Mouse (Mus musculus): ENCODE results near the gene Itih3. TPM values are rescaled to one million over a fixed set of nuclear protein-coding genes. Genes with fewer than 3 reads are reported as not detected.

Gene Itih3
- polyA plus RNA-seq, 1 experiment from 2014 or later: 0.39 TPM

- 80% methylated on average over 9 of the region's 9 CpGs for WGBS
- no peak for DNase-seq (ENCODE audit: low spot score)
- H3K4me3 ChIP-seq (ENCODE audit: low read depth, low read length): no peak overlapping the region
- no peak overlapping the region for H3K4me2 ChIP-seq (ENCODE audit: low read depth, low read length)
- H3K27me3 ChIP-seq (replicated peaks; ENCODE audit: control insufficient read depth, insufficient read depth, low read length): no peaks in the 10 kb centered on the region
- peaks cover 47% of the 10 kb centered on the region for H3K36me3 ChIP-seq (ENCODE audit: control insufficient read depth, insufficient read depth, low read length)
- no peak for ATAC-seq (ENCODE audit: low read depth)
- no peak overlapping the region for H3K27ac ChIP-seq (replicated peaks; ENCODE audit: low read depth, low read length)
- H3K9ac ChIP-seq (ENCODE audit: low read depth, low read length): no peak overlapping the region
- no peaks in the 10 kb centered on the region for H3K4me1 ChIP-seq (ENCODE audit: control insufficient read depth, insufficient read depth, low read length)
- no peaks in the 10 kb centered on the region for H3K9me3 ChIP-seq (ENCODE audit: control insufficient read depth, low read length)
These were observed 47.6 kb downstream of the Itih3 start for GRCm38 (mm10) chr14:30875955-30876354.

- H3K27me3 ChIP-seq (replicated peaks; ENCODE audit: control insufficient read depth, insufficient read depth, low read length): no peaks in the 10 kb centered on the region
- ATAC-seq (ENCODE audit: low read depth): no peak
- no peak overlapping the region for H3K4me2 ChIP-seq (ENCODE audit: low read depth, low read length)
- H3K4me1 ChIP-seq (ENCODE audit: control insufficient read depth, insufficient read depth, low read length): no peaks in the 10 kb centered on the region
- peaks cover 47% of the 10 kb centered on the region for H3K36me3 ChIP-seq (ENCODE audit: control insufficient read depth, insufficient read depth, low read length)
- no peak overlapping the region for H3K4me3 ChIP-seq (ENCODE audit: low read depth, low read length)
- no peaks in the 10 kb centered on the region for H3K9me3 ChIP-seq (ENCODE audit: control insufficient read depth, low read length)
- H3K27ac ChIP-seq (replicated peaks; ENCODE audit: low read depth, low read length): no peak overlapping the region
- DNase-seq (ENCODE audit: low spot score): peak; percentile 10
- no peak overlapping the region for H3K9ac ChIP-seq (ENCODE audit: low read depth, low read length)
- WGBS: 78% methylated on average over 12 of the region's 12 CpGs
These were observed 48.3 kb downstream of the Itih3 start for GRCm38 (mm10) chr14:30875130-30875865.

GRCm38 (mm10) chr14:30874095-30874700, 49.4 kb downstream of the Itih3 start:
- no peaks in the 10 kb centered on the region for H3K27me3 ChIP-seq (replicated peaks; ENCODE audit: control insufficient read depth, insufficient read depth, low read length)
- peaks cover 7% of the 10 kb centered on the region; the same call in 1 of the 2 replicates for H3K4me1 ChIP-seq (ENCODE audit: control insufficient read depth, insufficient read depth, low read length)
- no peak overlapping the region for H3K9ac ChIP-seq (ENCODE audit: low read depth, low read length)
- DNase-seq (ENCODE audit: low spot score): no peak
- WGBS: 84% methylated on average over 17 of the region's 18 CpGs
- ATAC-seq (ENCODE audit: low read depth): no peak
- H3K4me2 ChIP-seq (ENCODE audit: low read depth, low read length): no peak overlapping the region
- H3K36me3 ChIP-seq (ENCODE audit: control insufficient read depth, insufficient read depth, low read length): peaks cover 47% of the 10 kb centered on the region
- H3K27ac ChIP-seq (replicated peaks; ENCODE audit: low read depth, low read length): no peak overlapping the region
- no peaks in the 10 kb centered on the region for H3K9me3 ChIP-seq (ENCODE audit: control insufficient read depth, low read length)
- H3K4me3 ChIP-seq (ENCODE audit: low read depth, low read length): no peak overlapping the region

- peak; percentile 47 for DNase-seq (ENCODE audit: low spot score)
- peaks cover 7% of the 10 kb centered on the region; the same call in 1 of the 2 replicates for H3K4me1 ChIP-seq (ENCODE audit: control insufficient read depth, insufficient read depth, low read length)
- 71% methylated on average over 25 of the region's 25 CpGs for WGBS
- H3K4me3 ChIP-seq (ENCODE audit: low read depth, low read length): no peak overlapping the region
- H3K27me3 ChIP-seq (replicated peaks; ENCODE audit: control insufficient read depth, insufficient read depth, low read length): no peaks in the 10 kb centered on the region
- no peak for ATAC-seq (ENCODE audit: low read depth)
- H3K9me3 ChIP-seq (ENCODE audit: control insufficient read depth, low read length): no peaks in the 10 kb centered on the region
- H3K27ac ChIP-seq (replicated peaks; ENCODE audit: low read depth, low read length): peak overlapping the region; percentile 76
- H3K36me3 ChIP-seq (ENCODE audit: control insufficient read depth, insufficient read depth, low read length): peaks cover 43% of the 10 kb centered on the region
- no peak overlapping the region for H3K4me2 ChIP-seq (ENCODE audit: low read depth, low read length)
- H3K9ac ChIP-seq (ENCODE audit: low read depth, low read length): no peak overlapping the region
These were observed 53.1 kb downstream of the Itih3 start for GRCm38 (mm10) chr14:30870206-30871147.

- DNase-seq (ENCODE audit: low spot score) (no peak), ATAC-seq (ENCODE audit: low read depth) (no peak)
- peaks cover 7% of the 10 kb centered on the region; the same call in 1 of the 2 replicates for H3K4me1 ChIP-seq (ENCODE audit: control insufficient read depth, insufficient read depth, low read length)
- H3K27me3 ChIP-seq (replicated peaks; ENCODE audit: control insufficient read depth, insufficient read depth, low read length): no peaks in the 10 kb centered on the region
- H3K27ac ChIP-seq (replicated peaks; ENCODE audit: low read depth, low read length): peak overlapping the region; percentile 76; the same call in 1 of the 2 replicates
- no peaks in the 10 kb centered on the region for H3K9me3 ChIP-seq (ENCODE audit: control insufficient read depth, low read length)
- WGBS: 73% methylated on average over 8 of the region's 8 CpGs
- no peak overlapping the region for H3K4me3 ChIP-seq (ENCODE audit: low read depth, low read length)
- peaks cover 43% of the 10 kb centered on the region for H3K36me3 ChIP-seq (ENCODE audit: control insufficient read depth, insufficient read depth, low read length)
- H3K4me2 ChIP-seq (ENCODE audit: low read depth, low read length): no peak overlapping the region
- no peak overlapping the region for H3K9ac ChIP-seq (ENCODE audit: low read depth, low read length)
These were observed 54.2 kb downstream of the Itih3 start for GRCm38 (mm10) chr14:30869391-30869801.

GRCm38 (mm10) chr14:30868826-30869225, 54.7 kb downstream of the Itih3 start:
- peaks cover 37% of the 10 kb centered on the region for H3K36me3 ChIP-seq (ENCODE audit: control insufficient read depth, insufficient read depth, low read length)
- no peak for ATAC-seq (ENCODE audit: low read depth)
- no peaks in the 10 kb centered on the region for H3K9me3 ChIP-seq (ENCODE audit: control insufficient read depth, low read length)
- H3K4me2 ChIP-seq (ENCODE audit: low read depth, low read length): no peak overlapping the region
- no peak overlapping the region for H3K27ac ChIP-seq (replicated peaks; ENCODE audit: low read depth, low read length)
- DNase-seq (ENCODE audit: low spot score): no peak
- no peaks in the 10 kb centered on the region for H3K27me3 ChIP-seq (replicated peaks; ENCODE audit: control insufficient read depth, insufficient read depth, low read length)
- H3K4me1 ChIP-seq (ENCODE audit: control insufficient read depth, insufficient read depth, low read length): peaks cover 7% of the 10 kb centered on the region; the same call in 1 of the 2 replicates
- 90% methylated on average over 10 of the region's 10 CpGs for WGBS
- H3K9ac ChIP-seq (ENCODE audit: low read depth, low read length): no peak overlapping the region
- no peak overlapping the region for H3K4me3 ChIP-seq (ENCODE audit: low read depth, low read length)

GRCm38 (mm10) chr14:30867042-30867441, 56.5 kb downstream of the Itih3 start:
- 32% methylated on average over 5 of the region's 5 CpGs for WGBS
- H3K4me3 ChIP-seq (ENCODE audit: low read depth, low read length): no peak overlapping the region
- no peak for ATAC-seq (ENCODE audit: low read depth)

GRCm38 (mm10) chr14:30865311-30865710, 58.2 kb downstream of the Itih3 start:
- Histone ChIP-seq H3K4me3 (ENCODE audit: low read depth, low read length) (no peak overlapping the region), H3K4me1 (ENCODE audit: control insufficient read depth, insufficient read depth, low read length) (peaks cover 7% of the 10 kb centered on the region; the same call in 1 of the 2 replicates), H3K9ac (ENCODE audit: low read depth, low read length) (no peak overlapping the region), H3K27ac (replicated peaks; ENCODE audit: low read depth, low read length) (no peak overlapping the region), H3K36me3 (ENCODE audit: control insufficient read depth, insufficient read depth, low read length) (peaks cover 19% of the 10 kb centered on the region), H3K4me2 (ENCODE audit: low read depth, low read length) (no peak overlapping the region), H3K9me3 (ENCODE audit: control insufficient read depth, low read length) (no peaks in the 10 kb centered on the region), H3K27me3 (replicated peaks; ENCODE audit: control insufficient read depth, insufficient read depth, low read length) (no peaks in the 10 kb centered on the region)
- DNase-seq (ENCODE audit: low spot score): peak; percentile 22
- peak; percentile 31; the same call in 1 of the 2 replicates for ATAC-seq (ENCODE audit: low read depth)
- 66% methylated on average over 3 of the region's 3 CpGs for WGBS

More at GRCm38 (mm10) chr14:30867042-30867441, 56.5 kb downstream of the Itih3 start:
- no peak overlapping the region for H3K4me2 ChIP-seq (ENCODE audit: low read depth, low read length)
- peak; percentile 83 for DNase-seq (ENCODE audit: low spot score)
- H3K9ac ChIP-seq (ENCODE audit: low read depth, low read length): no peak overlapping the region
- H3K27ac ChIP-seq (replicated peaks; ENCODE audit: low read depth, low read length): no peak overlapping the region
- H3K36me3 ChIP-seq (ENCODE audit: control insufficient read depth, insufficient read depth, low read length): peaks cover 24% of the 10 kb centered on the region
- H3K9me3 ChIP-seq (ENCODE audit: control insufficient read depth, low read length): no peaks in the 10 kb centered on the region
- peaks cover 7% of the 10 kb centered on the region; the same call in 1 of the 2 replicates for H3K4me1 ChIP-seq (ENCODE audit: control insufficient read depth, insufficient read depth, low read length)
- no peaks in the 10 kb centered on the region for H3K27me3 ChIP-seq (replicated peaks; ENCODE audit: control insufficient read depth, insufficient read depth, low read length)

Data from embryonic facial prominence, embryonic 14.5 days (tissue).